Mouse (Mus musculus) WW6 (cell line): ENCODE measurements around the gene Scap.
"Not testable (repeated sequence)": the region's sequence is repeated elsewhere in the genome, so short reads cannot be mapped to it uniquely, and the experiment has no call there.

ENCODE experiments used
- DNase-seq: peaks from one replicate; pipeline ENCODE4 v3.0.0-alpha.2; 2013; ENCODE audit warnings: low read depth, low spot score

The Scap gene

DNA sequence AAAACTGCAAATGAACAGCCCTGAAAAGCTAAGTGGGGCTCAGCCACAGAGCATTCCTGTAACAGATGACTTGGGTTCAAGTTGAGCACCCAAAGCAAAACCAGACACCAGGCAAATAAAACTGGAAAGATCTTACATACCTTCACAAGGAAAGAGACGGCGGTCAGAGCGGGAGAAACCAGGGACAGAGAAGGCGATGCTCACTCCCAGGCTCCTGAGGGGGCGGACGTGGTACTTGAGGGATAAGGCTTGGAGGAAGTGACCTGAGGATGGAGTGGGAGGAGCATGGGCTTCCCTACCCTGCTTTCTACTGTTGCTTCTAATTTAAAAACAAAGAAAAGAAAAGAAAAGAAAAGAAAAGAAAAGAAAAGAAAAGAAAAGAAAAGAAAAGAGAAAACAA is 2.7 kb upstream of the Scap start:
- DNase-seq = no peak

DNA sequence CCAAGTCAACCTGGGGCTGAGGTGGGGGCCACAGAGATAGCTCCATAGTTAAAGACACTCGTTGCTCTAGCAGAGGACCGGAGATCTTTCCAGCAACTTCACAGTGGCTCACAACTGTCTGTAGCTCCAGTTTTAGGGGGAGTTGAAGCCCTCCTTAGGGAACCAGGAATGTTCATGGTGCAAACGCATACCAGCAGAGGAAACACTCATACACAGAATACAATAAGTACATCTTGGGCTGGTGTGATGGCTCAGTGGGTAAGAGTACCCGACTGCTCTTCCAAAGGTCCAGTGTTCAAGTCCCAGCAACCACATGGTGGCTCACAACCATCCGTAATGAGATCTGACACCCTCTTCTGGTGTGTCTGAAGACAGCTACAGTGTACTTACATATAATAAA is 2.2 kb upstream of the Scap start:
- DNase-seq = not testable (repeated sequence)

DNA sequence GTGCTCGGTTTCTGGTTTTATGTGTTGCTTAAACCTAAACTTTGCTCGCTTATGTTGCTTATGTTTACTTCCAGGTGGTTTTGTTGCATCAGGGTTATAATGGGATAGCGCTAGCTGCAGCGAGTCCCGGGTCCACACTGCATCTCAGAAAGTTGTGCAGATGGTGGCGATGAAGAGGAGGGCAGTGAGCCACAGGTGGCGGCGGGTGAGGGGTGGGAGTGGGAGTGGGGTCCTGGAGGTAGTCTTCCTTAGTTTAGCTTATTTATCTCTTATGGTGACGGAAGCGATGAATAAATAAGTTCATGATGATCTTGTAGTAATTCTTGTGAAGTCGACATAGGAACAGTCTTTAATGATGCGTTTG is 790 bp downstream of the Scap start:
- no peak for DNase-seq

DNA sequence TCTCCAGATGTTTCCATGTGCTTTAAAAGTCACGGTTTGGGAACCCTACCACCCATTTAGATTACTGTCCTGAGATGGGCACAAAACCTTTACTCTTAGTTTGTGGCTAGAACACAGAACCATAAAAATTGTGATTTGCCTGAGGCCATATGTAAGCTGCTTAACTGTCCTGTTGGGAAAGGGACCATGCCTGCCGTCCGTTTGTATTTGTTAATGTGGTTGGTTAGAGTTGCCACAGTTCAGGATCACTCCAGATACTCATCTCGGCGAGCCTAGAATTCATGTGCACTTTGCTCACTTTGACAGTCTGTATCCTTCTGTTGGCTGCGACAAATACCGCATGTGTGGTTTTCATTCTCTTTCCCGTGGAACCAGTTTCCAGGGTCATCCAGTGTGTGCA is 1.8 kb downstream of the Scap start:
- no peak for DNase-seq

DNA sequence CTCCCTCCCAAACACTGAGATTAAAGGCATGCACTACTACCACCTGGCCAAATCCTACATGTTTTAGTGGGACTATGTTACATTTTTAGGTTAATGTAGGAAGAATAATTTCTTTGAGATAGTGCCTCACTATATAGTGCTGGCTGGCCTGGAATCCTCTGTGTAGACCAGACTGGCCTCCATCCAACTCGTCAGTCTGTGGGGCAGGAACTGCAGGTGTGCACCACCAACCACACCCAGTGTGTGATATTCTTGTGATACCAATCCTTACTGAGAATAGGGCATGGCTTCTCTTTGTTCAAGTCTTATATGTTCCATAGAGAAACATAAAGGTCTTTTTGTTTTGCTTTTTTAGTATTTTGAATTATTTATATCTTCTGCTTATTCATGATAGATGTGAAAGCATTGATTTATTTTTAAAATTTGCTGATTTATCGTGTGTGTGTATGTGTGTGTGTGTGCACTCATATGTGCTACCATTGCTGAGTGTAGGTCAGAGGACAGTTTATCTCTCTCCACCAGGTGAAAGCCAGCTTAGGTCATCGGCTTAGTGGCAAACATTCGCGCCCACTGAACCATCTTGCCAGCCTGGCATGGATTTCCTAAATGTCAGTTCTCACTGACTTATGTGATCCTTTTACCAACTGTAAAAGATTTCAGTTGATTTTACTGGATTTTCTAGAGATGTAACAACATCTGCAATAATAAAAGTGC is 7.1 kb downstream of the Scap start:
- DNase-seq = no peak

DNA sequence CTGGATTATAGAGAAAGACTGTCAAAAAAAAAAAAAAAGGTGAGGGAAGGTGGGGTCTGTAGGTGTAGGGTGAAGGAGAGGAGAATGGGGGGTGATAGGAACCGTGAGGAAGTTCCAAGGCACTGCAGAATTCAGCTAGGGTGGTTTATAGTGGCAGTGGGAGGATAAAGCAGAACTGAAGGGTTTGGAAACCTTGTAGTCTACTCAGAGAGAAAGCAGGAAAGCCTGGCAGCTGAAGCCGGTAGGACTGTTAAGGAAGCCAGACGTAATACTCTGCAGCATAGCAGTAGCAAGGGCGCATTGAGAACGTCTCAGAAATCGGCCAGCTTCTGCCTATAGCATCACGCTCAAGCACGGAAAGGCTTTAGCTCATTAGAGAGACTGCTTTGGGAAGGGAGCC is 8.9 kb downstream of the Scap start:
- no peak for DNase-seq

DNA sequence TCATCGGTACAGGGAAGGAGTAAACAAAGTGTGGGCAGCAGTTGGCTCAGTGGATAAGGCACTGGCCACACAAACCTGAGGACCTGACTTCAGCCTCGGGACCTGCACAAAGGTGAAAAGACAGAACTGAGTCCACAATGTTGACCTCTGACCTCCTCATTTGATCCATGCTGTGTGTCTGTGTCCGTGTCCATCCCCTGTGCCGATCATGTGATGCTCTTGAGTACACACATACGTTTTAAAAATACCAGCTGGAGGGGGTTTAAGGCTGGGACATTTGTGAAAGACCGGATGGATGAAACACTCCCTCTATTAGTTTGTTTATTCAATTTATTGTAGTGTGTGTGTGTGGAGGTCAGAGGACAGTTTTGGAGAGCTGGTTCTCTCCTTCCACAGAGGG is 10.7 kb downstream of the Scap start:
- DNase-seq = no peak

DNA sequence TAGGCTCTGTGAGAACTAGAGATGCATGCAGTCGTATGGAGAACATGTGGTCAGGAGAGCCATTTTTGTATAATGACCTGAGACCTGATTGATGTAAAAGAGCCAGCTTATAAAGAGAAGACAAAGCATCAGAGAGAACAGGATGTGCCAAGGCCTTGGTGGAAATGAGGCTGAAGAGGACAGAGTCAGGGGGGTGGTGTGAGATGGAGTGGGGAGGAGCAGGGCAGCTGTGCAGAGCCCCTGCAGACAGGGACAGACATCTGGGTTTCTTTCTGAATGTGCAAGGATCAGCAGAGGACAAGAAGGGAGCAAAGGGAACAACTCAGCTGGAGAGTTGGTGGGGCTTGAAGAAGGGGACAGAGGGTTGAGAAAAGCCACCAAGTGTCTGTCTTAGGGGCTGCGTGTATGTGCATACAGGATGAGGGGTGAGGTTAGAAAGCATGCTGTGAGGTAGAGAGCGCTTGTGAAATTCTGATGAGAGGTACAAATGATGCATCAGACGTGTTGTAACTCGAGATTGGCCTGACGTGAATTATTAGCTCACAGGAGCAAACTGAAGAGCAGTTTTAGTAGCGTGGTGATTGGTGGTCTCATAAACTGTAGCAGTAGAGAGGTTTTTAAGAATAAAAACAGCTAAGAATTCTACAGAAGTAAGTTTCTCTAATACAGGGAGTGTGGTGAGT is 12.1 kb downstream of the Scap start:
- DNase-seq = no peak

DNA sequence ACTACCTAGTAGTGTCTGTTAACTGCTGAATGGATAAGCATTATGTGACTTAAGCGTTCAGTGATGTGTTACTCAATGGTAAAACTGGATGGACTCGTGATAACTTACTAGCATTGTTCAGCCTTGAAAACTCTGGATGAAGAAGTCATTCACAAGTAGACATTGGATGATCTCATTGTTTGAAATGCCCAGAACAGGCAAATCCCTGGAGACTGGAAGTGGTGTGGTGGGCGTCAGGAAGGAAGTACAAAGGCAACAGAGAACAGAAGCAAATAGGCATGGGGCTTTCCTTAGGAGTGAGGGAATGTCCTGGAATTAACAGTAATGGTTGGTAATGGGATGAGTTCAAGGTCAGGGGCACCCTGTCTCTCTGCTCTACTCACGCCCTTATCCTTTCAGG is 15.8 kb downstream of the Scap start:
- no peak for DNase-seq

DNA sequence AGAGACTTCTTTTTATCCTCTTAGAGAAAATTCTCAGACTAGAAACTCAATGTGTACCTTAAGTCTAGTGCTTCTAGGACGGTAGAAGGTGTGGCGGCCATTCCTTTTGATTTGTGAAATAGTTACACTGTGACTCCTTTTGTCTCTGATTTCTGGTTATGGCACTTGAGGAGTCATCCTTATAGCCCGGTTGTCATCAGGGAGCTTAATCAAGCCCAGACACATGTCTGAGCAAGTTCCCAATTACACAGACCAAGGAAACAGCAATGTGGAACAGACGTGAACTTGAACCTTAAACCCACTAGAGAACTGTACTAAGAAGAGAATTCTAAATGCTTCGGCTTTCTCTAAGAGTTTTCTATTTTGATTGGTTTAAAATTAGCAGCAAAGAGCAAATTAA is 17.1 kb downstream of the Scap start:
- DNase-seq = no peak

DNA sequence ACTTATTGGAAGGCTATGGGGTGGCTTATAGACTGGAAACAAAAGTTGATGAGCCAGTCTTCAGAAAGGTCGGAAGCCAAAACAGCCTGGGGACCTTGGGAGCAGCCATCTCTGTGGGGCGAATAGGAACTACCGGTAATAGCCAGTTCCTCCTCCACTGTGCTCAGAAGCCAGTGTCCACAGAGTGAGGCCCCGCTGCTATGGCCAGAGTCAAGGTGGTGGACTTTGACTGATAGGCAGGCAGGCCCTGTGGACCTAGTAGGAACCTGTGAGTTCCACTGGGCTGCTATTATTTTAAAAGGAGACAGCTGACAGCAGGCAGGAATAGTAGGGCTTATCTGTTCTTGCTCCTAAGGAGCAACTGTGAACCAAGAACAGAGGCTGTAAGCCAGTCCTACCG is 17.5 kb downstream of the Scap start:
- no peak for DNase-seq

DNA sequence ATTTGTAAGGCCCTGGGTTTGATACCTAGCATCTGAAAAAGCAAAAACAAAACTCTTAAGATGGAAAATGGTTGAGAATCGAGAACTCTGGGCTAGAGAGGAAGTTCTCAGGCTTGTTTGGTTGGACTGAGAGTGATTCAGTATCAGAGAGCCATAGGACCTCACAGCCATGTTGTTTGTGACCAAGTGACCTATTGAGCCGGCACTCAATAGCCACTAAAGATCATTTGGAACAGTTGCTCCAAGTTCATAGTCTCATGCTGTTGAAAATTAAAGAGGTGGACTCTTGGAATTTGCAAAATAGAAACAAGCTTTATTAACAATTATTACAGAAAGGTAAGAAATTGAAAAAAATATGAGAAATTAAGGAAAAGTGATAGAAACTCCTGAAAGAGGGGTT is 18.3 kb downstream of the Scap start:
- no peak for DNase-seq

DNA sequence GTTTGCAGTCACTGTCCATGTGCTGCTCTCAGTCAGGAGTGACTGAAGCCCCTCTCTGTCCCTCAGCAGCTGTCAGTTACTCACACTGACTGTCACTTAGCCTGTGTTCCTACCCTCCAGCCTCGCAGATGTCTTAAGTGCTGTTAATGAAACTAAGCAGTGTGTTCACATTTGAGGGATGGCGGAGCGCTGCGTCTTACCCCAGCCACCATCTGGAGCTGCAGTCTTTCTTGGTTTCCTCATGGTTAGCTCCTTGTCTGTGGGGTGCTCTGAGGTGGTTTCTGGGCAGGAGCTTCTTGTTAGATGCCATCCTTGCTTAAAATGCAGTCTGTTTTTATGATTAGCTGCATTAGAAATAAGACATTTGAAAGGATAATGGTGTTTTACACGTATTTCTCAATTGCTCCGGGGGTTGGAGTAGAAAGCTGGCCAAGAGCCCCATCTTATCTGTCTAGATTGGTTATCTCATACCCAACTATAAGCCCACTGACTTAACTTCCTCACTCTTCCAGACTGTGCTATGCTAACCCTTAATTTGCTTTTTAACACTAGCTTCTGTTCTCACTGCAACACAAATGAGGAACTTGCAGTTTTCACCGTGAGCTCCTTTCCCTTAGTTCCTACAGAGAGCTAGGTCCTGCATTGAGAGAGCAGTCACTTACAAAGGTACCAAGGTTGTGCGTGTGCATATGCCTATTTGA is 19.0 kb downstream of the Scap start:
- no peak for DNase-seq

DNA sequence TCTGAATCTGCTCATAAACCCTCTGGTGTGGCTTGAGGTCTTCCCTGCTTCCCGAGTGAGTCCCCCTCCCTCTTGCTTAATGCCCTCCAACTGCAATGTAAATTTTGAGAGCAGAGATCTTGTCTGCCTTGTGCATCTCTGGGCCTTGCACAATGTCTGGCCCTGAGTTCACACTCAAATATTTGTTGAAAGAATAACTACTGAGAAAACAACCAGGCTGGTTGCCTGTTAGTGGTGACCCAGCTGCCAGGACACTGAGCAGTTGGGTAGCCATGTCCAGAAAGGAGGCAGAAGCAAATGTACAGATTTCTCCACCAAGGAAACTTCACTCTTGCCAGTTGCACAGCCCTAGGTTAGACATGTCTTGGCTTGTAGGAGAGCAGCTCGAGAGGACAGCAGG is 25.3 kb downstream of the Scap start:
- DNase-seq = no peak

DNA sequence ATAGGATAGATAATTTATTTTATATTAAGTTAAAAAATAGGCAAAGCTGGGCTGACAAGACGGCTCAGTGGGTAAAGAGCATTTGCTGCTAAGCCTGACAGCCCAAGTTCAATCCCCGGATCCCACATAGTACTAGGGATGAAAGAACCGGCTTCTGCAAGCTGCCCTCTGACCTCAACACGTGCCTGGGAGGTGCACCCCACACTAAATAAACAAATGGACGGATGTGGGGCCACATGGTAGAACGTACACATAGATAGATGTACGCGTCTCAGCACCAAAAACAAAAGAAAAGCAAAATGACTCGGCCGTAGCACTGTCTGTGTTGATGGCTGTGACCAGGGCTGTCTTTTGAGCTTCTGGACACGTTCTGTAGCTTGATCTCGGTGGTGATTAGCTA is 28.2 kb downstream of the Scap start:
- DNase-seq = no peak

DNA sequence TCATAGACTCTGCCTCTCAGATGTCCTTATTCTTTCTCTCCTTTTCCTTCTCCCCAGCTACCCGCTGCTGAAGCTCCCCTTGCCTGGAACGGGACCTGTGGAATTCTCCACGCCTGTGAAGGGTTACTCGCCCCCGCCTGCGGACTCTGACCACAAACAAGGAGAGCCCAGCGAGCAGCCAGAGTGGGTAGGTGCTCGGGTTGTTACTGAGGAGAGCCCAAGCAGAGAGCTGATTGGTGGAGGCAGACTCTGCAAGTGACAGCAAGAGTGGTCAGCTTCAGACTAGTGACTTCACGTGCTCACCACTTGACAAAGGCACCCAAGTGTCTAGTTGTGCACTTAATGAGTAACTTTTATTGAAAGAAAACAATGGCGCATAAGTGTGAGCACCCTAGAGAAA is 29.2 kb downstream of the Scap start:
- no peak for DNase-seq

DNA sequence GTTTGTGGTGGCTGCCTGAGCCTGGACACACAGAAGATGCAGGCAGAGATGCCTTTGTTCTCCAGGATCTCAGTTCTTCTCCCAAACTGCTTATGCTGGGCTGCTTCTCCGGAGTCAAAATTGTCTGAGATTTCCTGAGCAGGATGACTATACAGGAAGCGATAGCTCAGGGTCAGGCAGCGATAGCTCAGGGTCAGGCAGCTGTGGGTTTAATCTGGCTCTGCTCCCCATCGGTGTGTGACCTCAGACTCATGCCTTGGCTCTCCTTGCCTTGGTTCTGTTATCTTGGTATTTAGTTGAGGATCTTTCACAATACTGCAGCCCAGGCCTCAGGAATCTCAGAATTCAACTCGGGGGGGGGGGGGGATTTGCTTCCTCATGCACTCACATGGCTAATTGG is 33.7 kb downstream of the Scap start:
- no peak for DNase-seq

DNA sequence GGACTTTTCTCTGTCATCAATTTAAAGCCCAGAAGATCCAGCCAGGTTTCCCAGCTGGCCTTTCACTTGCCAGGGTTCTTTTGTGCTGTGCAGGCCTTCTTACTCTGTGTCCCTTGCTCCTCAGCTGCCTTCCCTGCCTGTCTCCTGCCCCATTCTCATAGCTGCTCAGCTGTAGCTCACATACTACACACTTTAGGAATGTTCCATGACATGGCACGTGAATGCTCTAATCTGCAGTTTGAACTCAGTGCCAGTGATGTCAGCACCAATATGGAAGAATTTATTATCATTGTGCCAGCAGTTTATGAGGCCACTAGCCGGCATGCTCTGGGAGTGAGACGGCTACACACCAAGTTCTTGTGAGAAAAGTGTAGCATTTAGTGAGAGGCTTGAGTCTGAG is 36.8 kb downstream of the Scap start:
- DNase-seq = no peak

DNA sequence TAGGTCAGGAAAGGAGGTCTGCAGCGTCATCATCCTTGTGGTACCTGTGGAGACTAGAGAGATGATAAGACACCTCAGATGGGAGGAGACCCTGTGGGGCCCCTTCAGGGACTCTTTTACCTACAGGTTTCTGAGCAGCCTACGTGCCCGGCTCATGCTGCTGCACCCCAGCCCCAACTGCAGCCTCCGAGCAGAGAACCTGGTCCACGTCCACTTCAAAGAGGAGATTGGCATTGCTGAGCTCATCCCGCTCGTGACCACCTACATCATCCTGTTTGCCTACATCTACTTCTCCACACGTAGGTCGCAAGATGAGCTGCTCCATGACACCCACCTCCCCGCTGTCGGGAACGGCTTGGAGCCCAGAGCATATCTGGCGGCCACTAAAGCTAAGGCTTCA is 40.8 kb downstream of the Scap start:
- DNase-seq = no peak

DNA sequence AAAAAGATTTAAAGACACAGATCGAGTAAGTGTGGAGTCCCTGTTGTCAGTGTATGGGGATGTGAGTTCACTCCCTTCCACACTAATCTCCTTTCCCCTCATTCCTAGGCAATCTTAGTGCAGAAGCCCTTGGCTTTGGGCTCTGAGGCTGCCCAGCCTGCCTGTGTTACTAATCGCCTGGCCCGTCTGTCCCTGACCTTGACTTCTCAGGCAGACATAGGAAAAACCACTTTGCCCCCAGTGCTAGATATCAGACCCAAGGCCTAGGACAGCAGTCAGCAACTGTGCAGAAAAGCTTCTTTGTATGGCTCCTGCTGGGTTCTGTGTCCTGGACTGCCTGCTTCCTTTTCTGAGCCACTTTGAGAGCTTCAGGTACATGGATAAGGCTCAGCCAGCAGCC is 42.6 kb downstream of the Scap start:
- no peak for DNase-seq

DNA sequence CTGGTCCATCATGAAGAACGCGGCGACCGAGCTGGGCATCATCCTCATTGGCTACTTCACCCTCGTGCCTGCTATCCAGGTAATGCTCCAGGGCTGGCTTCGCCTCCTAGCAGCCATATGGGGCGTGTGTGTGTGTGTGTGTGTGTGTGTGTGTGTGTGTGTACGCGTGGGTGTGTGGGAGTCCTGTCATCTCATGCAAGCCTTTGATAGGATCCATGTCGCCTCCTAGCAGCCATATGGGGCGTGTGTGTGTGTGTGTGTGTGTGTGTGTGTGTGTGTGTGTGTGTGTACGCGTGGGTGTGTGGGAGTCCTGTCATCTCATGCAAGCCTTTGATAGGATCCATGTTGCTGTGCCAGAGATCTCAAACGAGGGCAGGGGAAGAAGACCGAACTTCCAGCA is 44.6 kb downstream of the Scap start:
- DNase-seq = not testable (repeated sequence)

DNA sequence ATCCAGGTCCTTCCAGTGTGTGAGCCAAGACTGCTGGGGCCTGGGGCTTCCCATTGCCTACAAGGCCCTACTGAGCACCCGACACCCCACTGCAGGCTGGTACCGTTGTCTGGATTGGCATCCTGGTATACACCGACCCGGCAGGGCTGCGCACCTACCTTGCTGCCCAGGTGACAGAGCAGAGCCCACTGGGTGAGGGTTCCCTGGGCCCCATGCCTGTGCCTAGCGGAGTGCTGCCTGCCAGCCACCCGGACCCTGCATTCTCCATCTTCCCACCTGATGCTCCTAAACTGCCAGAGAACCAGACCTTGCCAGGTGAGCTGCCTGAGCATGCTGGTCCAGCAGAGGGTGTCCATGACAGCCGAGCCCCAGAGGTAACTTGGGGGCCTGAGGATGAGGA is 46.3 kb downstream of the Scap start:
- no peak for DNase-seq

DNA sequence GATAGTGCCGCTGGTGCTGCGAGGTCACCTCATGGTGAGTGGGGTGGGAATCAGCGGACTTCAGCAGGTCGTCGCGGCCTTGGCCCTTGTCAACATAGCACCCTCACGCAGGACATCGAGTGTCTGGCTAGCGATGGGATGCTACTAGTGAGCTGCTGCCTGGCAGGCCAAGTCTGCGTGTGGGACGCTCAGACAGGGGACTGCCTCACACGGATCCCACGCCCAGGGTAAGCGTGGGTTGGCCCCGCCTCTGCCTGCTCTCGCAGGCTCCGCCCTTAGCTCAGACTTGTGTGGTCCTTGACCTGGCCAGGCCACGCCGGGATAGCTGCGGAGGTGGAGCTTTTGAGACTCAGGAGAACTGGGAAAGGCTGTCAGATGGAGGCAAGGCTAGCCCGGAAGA is 47.6 kb downstream of the Scap start:
- DNase-seq = peak; percentile 24
